Mouse (Mus musculus) kidney, embryonic 14.5 days (tissue): ENCODE measurements around the gene Rptor. TPM values are rescaled to one million over a fixed set of nuclear protein-coding genes. Genes with fewer than 3 reads are reported as not detected.

ENCODE experiments used
- ATAC-seq: fragments of 200-750 bp; cut with Nextera tagmentation; 2 replicates; pipeline ENCODE4 v1.8.0; 2017; ENCODE audit warnings: moderate number of reproducible peaks, mild to moderate bottlenecking, moderate TSS enrichment, moderate library complexity; ENCODE audit not compliant: low FRiP score, low TSS enrichment
- H3K27ac ChIP-seq: fragments of 300-500 bp; sonication (generic); 2 replicates; pipeline ENCODE4 v1.5.1; 2014; ENCODE audit warnings: low read depth, mild to moderate bottlenecking, low read length, moderate library complexity, mixed read lengths
- H3K27me3 ChIP-seq: fragments of 300-500 bp; sonication (generic); 2 replicates; pipeline ENCODE4 v1.6.1; 2014; ENCODE audit warnings: mild to moderate bottlenecking, low read length; ENCODE audit not compliant: control insufficient read depth, insufficient read depth
- H3K36me3 ChIP-seq: fragments of 300-500 bp; sonication (generic); 2 replicates; pipeline ENCODE4 v1.6.1; 2014; ENCODE audit warnings: low read length, mixed read lengths; ENCODE audit not compliant: control insufficient read depth, insufficient read depth
- H3K4me1 ChIP-seq: fragments of 300-500 bp; sonication (generic); 2 replicates; pipeline ENCODE4 v1.6.1; 2014; ENCODE audit warnings: low read length, mixed read lengths; ENCODE audit not compliant: control insufficient read depth, insufficient read depth
- H3K4me2 ChIP-seq: fragments of 300-500 bp; sonication (generic); replicated peaks from 2 replicates; pipeline ENCODE4 v1.6.1; 2014; ENCODE audit warnings: low read depth, mild to moderate bottlenecking, low read length
- H3K4me3 ChIP-seq: fragments of 300-500 bp; sonication (generic); 2 replicates; pipeline ENCODE4 v1.5.1; 2014; ENCODE audit warnings: mild to moderate bottlenecking, low read length
- H3K9ac ChIP-seq: fragments of 300-500 bp; sonication (generic); 2 replicates; pipeline ENCODE4 v1.6.1; 2014; ENCODE audit warnings: low read depth, mild to moderate bottlenecking, low read length, moderate library complexity
- H3K9me3 ChIP-seq: fragments of 300-500 bp; sonication (generic); 2 replicates; pipeline ENCODE4 v1.6.1; 2016; ENCODE audit warnings: low read length; ENCODE audit not compliant: control insufficient read depth
- WGBS: fragments of 180-500 bp; shearing (Covaris S2); extraction: QIAGEN DNeasy Blood & Tissue Kit; methylation state at CpG from one replicate; pipeline ENCODE4 v1.1.7; 2014; 5-methylcytosine and 5-hydroxymethylcytosine counted together
- polyA plus RNA-seq: library from polyadenylated mRNA; unstranded; fragments of >200 nt; fragmentation: Nextera tagmentation; extraction: Ambion mirVana; gene quantifications from 2 replicates; pipeline ENCODE4 v1.2.1, GENCODE M21; 2014

Rptor gene
- polyA plus RNA-seq, 1 experiment from 2014 or later = 15.7 TPM

DNA sequence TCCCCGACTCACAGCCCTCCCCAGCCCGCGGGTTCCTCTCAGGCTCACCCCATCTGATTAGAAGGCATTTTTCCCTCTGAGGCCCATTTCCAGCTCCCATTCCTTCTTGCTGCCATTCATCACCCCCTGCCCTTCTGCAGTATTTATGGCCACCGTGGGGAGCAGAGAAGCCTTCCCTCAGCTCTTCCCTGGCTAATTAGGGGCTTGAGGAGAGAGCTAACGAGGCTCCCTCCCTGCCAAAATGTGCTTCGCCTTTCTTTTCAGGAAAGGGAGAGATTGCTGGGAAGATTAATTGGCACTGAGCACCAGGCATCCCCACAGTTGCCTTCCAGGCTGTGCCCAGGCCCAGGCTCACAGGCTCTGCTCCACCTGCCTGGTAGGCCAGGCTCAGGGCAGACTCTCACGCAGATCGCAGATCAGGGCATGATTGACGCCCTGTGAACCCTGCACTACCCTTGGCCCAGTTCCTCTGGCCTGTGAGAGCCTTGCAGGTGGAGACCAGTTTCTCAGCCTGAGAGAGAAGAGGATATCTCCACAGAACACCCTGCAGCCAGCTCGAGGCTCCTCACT is 291.0 kb downstream of the Rptor start:
- no peaks in the 10 kb centered on the region for H3K9me3 ChIP-seq
- H3K4me1 ChIP-seq = no peaks in the 10 kb centered on the region
- H3K4me2 ChIP-seq = no peak overlapping the region
- H3K4me3 ChIP-seq = no peak overlapping the region
- no peak overlapping the region for H3K27ac ChIP-seq
- 57% methylated on average over 10 of the region's 10 CpGs for WGBS
- ATAC-seq = no peak
- no peaks in the 10 kb centered on the region for H3K27me3 ChIP-seq
- H3K36me3 ChIP-seq = peaks cover 79% of the 10 kb centered on the region
- H3K9ac ChIP-seq = no peak overlapping the region

DNA sequence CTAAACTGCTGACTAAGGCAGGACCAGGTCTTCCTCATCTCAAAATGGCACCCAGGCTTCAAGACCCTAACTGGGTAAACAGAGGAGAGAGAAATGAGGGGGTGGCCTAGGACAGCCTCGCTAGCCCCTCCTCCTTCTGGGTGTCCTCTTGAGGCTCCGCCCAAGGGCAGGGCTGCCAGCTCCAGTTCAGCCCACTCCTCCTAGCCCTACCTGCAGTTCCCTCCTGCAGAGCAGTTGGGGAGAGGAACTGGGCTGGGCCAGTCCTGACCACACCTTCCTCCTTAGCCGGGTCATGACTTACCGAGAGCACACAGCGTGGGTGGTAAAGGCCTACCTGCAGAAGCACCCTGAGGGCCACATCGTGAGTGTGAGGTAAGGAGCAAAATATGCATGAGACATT is 291.9 kb downstream of the Rptor start:
- peaks cover 77% of the 10 kb centered on the region for H3K36me3 ChIP-seq

DNA sequence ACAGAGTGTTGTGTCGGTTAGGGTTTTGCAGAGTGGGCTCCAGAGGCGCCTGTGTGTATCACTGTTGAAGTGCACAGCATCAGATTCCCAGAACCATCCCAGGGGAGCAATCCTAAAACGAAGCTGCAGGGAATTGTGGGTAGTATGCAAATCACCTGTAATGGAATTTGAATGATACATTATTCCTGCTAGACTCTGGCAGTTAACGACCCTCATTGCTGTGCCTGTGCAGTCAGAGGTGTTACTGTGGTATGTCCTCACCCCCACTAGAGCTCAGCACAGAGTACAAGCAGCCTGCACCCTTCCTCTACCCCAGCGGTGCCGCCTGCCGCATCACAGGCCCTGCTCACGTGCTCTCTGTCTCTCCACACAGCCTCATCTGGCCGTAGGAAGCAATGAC is 294.3 kb downstream of the Rptor start:
- 76% methylated on average over 9 of the region's 9 CpGs for WGBS
- H3K4me3 ChIP-seq = no peak overlapping the region
- H3K4me1 ChIP-seq = no peaks in the 10 kb centered on the region
- no peak overlapping the region for H3K27ac ChIP-seq
- peaks cover 55% of the 10 kb centered on the region for H3K36me3 ChIP-seq
- no peaks in the 10 kb centered on the region for H3K9me3 ChIP-seq
- H3K4me2 ChIP-seq = no peak overlapping the region
- no peaks in the 10 kb centered on the region for H3K27me3 ChIP-seq
- H3K9ac ChIP-seq = no peak overlapping the region
- ATAC-seq = no peak

More for the DNA sequence above, 291.9 kb downstream of the Rptor start:
- H3K9me3 ChIP-seq = no peaks in the 10 kb centered on the region
- H3K27me3 ChIP-seq = no peaks in the 10 kb centered on the region
- peak; percentile 46; the same call in 1 of the 2 replicates for ATAC-seq
- no peak overlapping the region for H3K27ac ChIP-seq
- no peak overlapping the region for H3K9ac ChIP-seq
- no peaks in the 10 kb centered on the region for H3K4me1 ChIP-seq
- H3K4me2 ChIP-seq = no peak overlapping the region
- 52% methylated on average over 6 of the region's 6 CpGs for WGBS
- no peak overlapping the region for H3K4me3 ChIP-seq

DNA sequence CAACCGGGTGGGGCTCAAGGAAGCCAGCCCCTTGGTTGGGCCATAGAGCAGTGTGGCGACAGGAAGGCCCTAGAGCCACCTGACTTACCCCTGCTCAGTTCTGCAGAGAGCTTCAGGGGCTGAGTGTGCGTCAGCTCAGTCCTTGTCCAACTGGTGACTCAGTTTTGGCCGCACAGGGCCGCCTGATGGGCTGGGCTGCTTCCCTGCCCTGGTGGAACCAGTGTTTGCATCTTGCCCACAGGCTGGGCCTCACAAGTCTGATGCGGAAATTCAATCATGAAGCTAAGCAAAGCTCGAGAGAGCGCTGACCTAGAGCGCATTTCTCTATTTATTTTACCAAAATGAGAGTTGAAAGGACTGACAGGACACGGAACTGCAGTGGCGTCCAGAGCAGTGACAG is 296.3 kb downstream of the Rptor start:
- WGBS = 84% methylated on average over 11 of the region's 11 CpGs

DNA sequence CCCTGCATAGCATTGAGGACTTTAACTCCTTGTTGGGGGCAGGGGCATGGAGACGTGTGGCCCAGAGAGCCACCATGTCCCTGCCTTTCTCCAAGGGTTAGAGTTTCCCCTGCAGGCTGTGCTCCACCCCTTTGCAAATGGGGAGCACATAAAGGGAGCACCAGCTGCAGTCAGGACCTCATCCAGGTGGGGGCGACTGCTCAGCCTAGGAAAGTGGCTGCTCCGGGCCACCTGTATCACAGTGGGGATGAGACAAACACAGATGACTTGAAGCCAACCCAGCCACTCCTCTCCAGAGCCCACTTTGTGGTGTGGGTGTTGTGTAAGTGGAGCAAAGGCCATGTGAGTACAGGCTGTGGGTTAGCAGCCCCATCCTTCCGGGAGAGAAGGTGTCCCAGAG is 298.5 kb downstream of the Rptor start:
- no peaks in the 10 kb centered on the region for H3K9me3 ChIP-seq
- H3K4me2 ChIP-seq = no peak overlapping the region
- no peak for ATAC-seq
- no peak overlapping the region for H3K4me3 ChIP-seq
- H3K27me3 ChIP-seq = no peaks in the 10 kb centered on the region
- WGBS = 70% methylated on average over 4 of the region's 4 CpGs
- H3K27ac ChIP-seq = no peak overlapping the region
- no peaks in the 10 kb centered on the region for H3K4me1 ChIP-seq
- no peak overlapping the region for H3K9ac ChIP-seq
- peaks cover 27% of the 10 kb centered on the region for H3K36me3 ChIP-seq

More for the DNA sequence above, 296.3 kb downstream of the Rptor start:
- H3K4me3 ChIP-seq = no peak overlapping the region
- H3K9ac ChIP-seq = no peak overlapping the region
- ATAC-seq = no peak
- H3K27me3 ChIP-seq = no peaks in the 10 kb centered on the region
- no peaks in the 10 kb centered on the region for H3K4me1 ChIP-seq
- no peak overlapping the region for H3K4me2 ChIP-seq
- peaks cover 42% of the 10 kb centered on the region for H3K36me3 ChIP-seq
- no peaks in the 10 kb centered on the region for H3K9me3 ChIP-seq
- no peak overlapping the region for H3K27ac ChIP-seq

GRCm38 (mm10) chr11:119902891-119903290 is 300.2 kb downstream of the Rptor start:
- Histone ChIP-seq H3K4me3 (no peak overlapping the region), H3K4me1 (no peaks in the 10 kb centered on the region), H3K4me2 (no peak overlapping the region), H3K27me3 (no peaks in the 10 kb centered on the region), H3K9ac (no peak overlapping the region), H3K9me3 (no peaks in the 10 kb centered on the region), H3K27ac (no peak overlapping the region), H3K36me3 (peaks cover 14% of the 10 kb centered on the region)
- WGBS = 81% methylated on average over 4 of the region's 4 CpGs
- ATAC-seq = no peak

DNA sequence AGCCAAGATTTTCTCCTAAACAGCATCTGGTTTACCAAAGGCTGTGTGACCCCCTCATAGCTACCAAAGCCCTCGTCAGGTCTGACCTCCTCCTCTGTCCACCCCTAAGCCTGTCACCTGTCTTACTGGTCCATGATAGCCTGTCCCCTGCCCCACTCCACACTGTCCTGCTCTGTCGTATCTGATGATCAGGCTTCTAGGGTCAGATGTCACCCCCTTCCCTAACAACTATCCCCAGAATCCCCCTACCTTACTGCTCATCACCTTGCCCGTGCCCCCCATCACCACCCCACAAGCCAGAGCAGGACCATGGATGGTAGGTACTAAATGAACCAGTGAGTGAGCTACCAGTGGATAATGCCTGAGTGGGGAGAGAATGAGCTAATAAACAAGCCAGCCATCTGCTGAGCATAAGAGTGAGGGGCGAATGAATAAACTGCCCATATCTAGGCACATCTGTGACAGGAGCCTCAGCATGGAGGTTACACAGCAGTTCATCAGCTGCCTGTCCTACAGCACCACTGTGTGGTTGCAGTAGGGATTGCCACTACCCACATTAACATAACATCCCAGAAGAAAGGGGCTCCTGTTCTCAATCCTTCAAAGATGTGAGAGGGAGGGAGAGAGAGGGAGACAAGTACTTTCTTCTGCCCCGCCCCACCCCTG is 302.0 kb downstream of the Rptor start:
- Histone ChIP-seq H3K27me3 (no peaks in the 10 kb centered on the region), H3K36me3 (no peaks in the 10 kb centered on the region), H3K4me1 (peaks cover 3% of the 10 kb centered on the region; the same call in 1 of the 2 replicates), H3K9me3 (no peaks in the 10 kb centered on the region), H3K4me2 (no peak overlapping the region), H3K27ac (no peak overlapping the region), H3K4me3 (no peak overlapping the region), H3K9ac (no peak overlapping the region)
- ATAC-seq = peak; percentile 41; the same call in 1 of the 2 replicates
- WGBS = 42% methylated on average over 5 of the region's 5 CpGs

DNA sequence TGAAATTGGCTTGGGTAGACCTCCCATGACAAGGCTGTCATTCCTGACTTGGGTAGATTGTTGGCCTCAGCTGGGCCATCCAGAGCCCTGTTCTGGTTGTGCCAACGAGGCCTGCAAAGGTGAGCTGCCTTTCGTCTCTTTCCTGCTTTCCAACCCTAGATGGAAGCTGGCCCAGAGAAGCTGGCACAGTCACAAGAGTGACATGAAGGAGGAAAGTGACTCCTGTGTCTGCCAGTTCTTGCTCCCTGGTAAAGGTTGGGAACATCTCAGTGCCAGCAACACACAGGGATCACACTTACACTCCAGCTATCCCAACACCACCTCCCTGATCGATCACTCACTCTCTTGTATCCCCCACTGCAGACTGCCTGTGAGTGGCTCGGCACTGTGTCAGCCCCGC is 303.1 kb downstream of the Rptor start:
- Histone ChIP-seq H3K9ac (no peak overlapping the region), H3K36me3 (no peaks in the 10 kb centered on the region), H3K4me2 (no peak overlapping the region), H3K27me3 (no peaks in the 10 kb centered on the region), H3K9me3 (no peaks in the 10 kb centered on the region), H3K4me1 (peaks cover 6% of the 10 kb centered on the region; the same call in 1 of the 2 replicates), H3K27ac (no peak overlapping the region), H3K4me3 (no peak overlapping the region)
- 85% methylated on average over 5 of the region's 5 CpGs for WGBS
- ATAC-seq = no peak

- no peak for ATAC-seq
- Histone ChIP-seq H3K4me2 (no peak overlapping the region), H3K27ac (no peak overlapping the region), H3K4me3 (no peak overlapping the region), H3K36me3 (no peaks in the 10 kb centered on the region), H3K9me3 (no peaks in the 10 kb centered on the region), H3K9ac (no peak overlapping the region), H3K27me3 (no peaks in the 10 kb centered on the region), H3K4me1 (peaks cover 6% of the 10 kb centered on the region; the same call in 1 of the 2 replicates)
- 47% methylated on average over 7 of the region's 7 CpGs for WGBS
These were observed 304.4 kb downstream of the Rptor start for GRCm38 (mm10) chr11:119907006-119907650.
